Mouse (Mus musculus) E14TG2a.4 (cell line): ENCODE measurements around the gene Macrod2.

ENCODE experiments used
- H3K27me3 ChIP-seq: 2 replicates; pipeline ENCODE4 v1.6.1; 2014; ENCODE audit warnings: low read length, control low read depth; ENCODE audit not compliant: insufficient read depth
- H3K36me3 ChIP-seq: 2 replicates; pipeline ENCODE4 v1.6.1; 2014; ENCODE audit warnings: low read length, control low read depth; ENCODE audit not compliant: insufficient read depth
- H3K4me1 ChIP-seq: replicated peaks from 2 replicates; pipeline ENCODE4 v1.6.1; 2014; ENCODE audit warnings: low read depth, low read length, control low read depth
- H3K4me3 ChIP-seq: replicated peaks from 2 replicates; pipeline ENCODE4 v1.5.1; 2014; ENCODE audit warnings: mild to moderate bottlenecking, low read length
- H3K9me3 ChIP-seq: 2 replicates; pipeline ENCODE4 v1.6.1; 2014; ENCODE audit warnings: low read length, control low read depth
- CTCF ChIP-seq: conservative IDR thresholded peaks from 2 replicates; pipeline ENCODE4 v1.5.1; 2014; ENCODE audit warnings: low read length
- NANOG ChIP-seq: IDR thresholded peaks from 2 replicates; pipeline ENCODE4 v1.6.1; 2014; ENCODE audit warnings: borderline replicate concordance, low read length, mixed read lengths
- POU5F1 ChIP-seq: IDR thresholded peaks from 2 replicates; pipeline ENCODE4 v1.6.1; 2014; ENCODE audit warnings: low read length, borderline replicate concordance

Gene Macrod2

GRCm38 (mm10) chr2:142362888-142363287 is 1967.8 kb downstream of the Macrod2 start:
- Histone ChIP-seq H3K4me1 (peaks cover 9% of the 10 kb centered on the region), H3K4me3 (no peak overlapping the region), H3K36me3 (no peaks in the 10 kb centered on the region), H3K27me3 (no peaks in the 10 kb centered on the region), H3K9me3 (no peaks in the 10 kb centered on the region)
- TF ChIP-seq CTCF = no peak
- no peak for TF ChIP-seq NANOG
- no peak for TF ChIP-seq POU5F1

GRCm38 (mm10) chr2:142373978-142374377 is 1978.9 kb downstream of the Macrod2 start:
- Histone ChIP-seq H3K4me3 (no peak overlapping the region), H3K4me1 (no peaks in the 10 kb centered on the region), H3K27me3 (no peaks in the 10 kb centered on the region), H3K36me3 (no peaks in the 10 kb centered on the region), H3K9me3 (no peaks in the 10 kb centered on the region)
- TF ChIP-seq NANOG = no peak
- TF ChIP-seq CTCF = no peak
- no peak for TF ChIP-seq POU5F1

GRCm38 (mm10) chr2:142380563-142380962 is 1985.5 kb downstream of the Macrod2 start:
- H3K4me1 ChIP-seq = no peaks in the 10 kb centered on the region
- H3K4me3 ChIP-seq = no peak overlapping the region
- H3K36me3 ChIP-seq = no peaks in the 10 kb centered on the region
- no peaks in the 10 kb centered on the region for H3K9me3 ChIP-seq
- H3K27me3 ChIP-seq = no peaks in the 10 kb centered on the region
- TF ChIP-seq POU5F1 (no peak), CTCF (no peak), NANOG (no peak)

- no peaks in the 10 kb centered on the region for H3K9me3 ChIP-seq
- H3K4me3 ChIP-seq = no peak overlapping the region
- no peaks in the 10 kb centered on the region for H3K36me3 ChIP-seq
- H3K27me3 ChIP-seq = no peaks in the 10 kb centered on the region
- H3K4me1 ChIP-seq = no peaks in the 10 kb centered on the region
- TF ChIP-seq POU5F1 = no peak
- no peak for TF ChIP-seq CTCF
- TF ChIP-seq NANOG = no peak
These were observed 1986.0 kb downstream of the Macrod2 start for GRCm38 (mm10) chr2:142381081-142381579.

GRCm38 (mm10) chr2:142393546-142393945 is 1998.4 kb downstream of the Macrod2 start:
- TF ChIP-seq POU5F1 (no peak), NANOG (peak; percentile 27; the same call in 1 of the 2 replicates)
- no peaks in the 10 kb centered on the region for H3K4me1 ChIP-seq
- no peaks in the 10 kb centered on the region for H3K36me3 ChIP-seq
- H3K9me3 ChIP-seq = peaks cover 11% of the 10 kb centered on the region
- no peak overlapping the region for H3K4me3 ChIP-seq
- no peaks in the 10 kb centered on the region for H3K27me3 ChIP-seq

GRCm38 (mm10) chr2:142399490-142399889 is 2004.4 kb downstream of the Macrod2 start:
- Histone ChIP-seq H3K4me1 (peaks cover 9% of the 10 kb centered on the region), H3K4me3 (no peak overlapping the region), H3K36me3 (no peaks in the 10 kb centered on the region), H3K9me3 (peaks cover under 1% of the 10 kb centered on the region; the same call in 1 of the 2 replicates), H3K27me3 (no peaks in the 10 kb centered on the region)
- no peak for TF ChIP-seq CTCF
- TF ChIP-seq NANOG = no peak

- Histone ChIP-seq H3K4me1 (peaks cover 9% of the 10 kb centered on the region), H3K36me3 (no peaks in the 10 kb centered on the region), H3K9me3 (no peaks in the 10 kb centered on the region), H3K4me3 (no peak overlapping the region), H3K27me3 (no peaks in the 10 kb centered on the region)
- no peak for TF ChIP-seq CTCF
- no peak for TF ChIP-seq NANOG
- no peak for TF ChIP-seq POU5F1
These were observed 2005.7 kb downstream of the Macrod2 start for GRCm38 (mm10) chr2:142400781-142401180.

GRCm38 (mm10) chr2:142401359-142401758 is 2006.2 kb downstream of the Macrod2 start:
- Histone ChIP-seq H3K9me3 (no peaks in the 10 kb centered on the region), H3K4me1 (peaks cover 9% of the 10 kb centered on the region), H3K4me3 (no peak overlapping the region), H3K36me3 (no peaks in the 10 kb centered on the region), H3K27me3 (no peaks in the 10 kb centered on the region)
- TF ChIP-seq POU5F1 (no peak), CTCF (no peak), NANOG (no peak)

GRCm38 (mm10) chr2:142403394-142403793 is 2008.3 kb downstream of the Macrod2 start:
- no peaks in the 10 kb centered on the region for H3K9me3 ChIP-seq
- peaks cover 9% of the 10 kb centered on the region for H3K4me1 ChIP-seq
- no peaks in the 10 kb centered on the region for H3K36me3 ChIP-seq
- no peak overlapping the region for H3K4me3 ChIP-seq
- H3K27me3 ChIP-seq = no peaks in the 10 kb centered on the region
- no peak for TF ChIP-seq NANOG
- no peak for TF ChIP-seq CTCF
- no peak for TF ChIP-seq POU5F1
